Mouse (Mus musculus) liver, postnatal 0 days (tissue): ENCODE data around the gene Gmds. TPM values are rescaled to one million over a fixed set of nuclear protein-coding genes. Genes with fewer than 3 reads are reported as not detected.

Experiments
- ATAC-seq: fragments of 200-750 bp; cut with Nextera tagmentation; 2 replicates; pipeline ENCODE4 v1.8.0; 2017; ENCODE audit warnings: mild to moderate bottlenecking, moderate library complexity
- DNase-seq: peaks from one replicate; pipeline ENCODE4 v3.0.0-alpha.2; 2016
- H3K27ac ChIP-seq: fragments of 300-500 bp; sonication (generic); 2 replicates; pipeline ENCODE4 v1.5.1; 2014; ENCODE audit warnings: antibody characterized with exemption, moderate library complexity, mild to moderate bottlenecking, low read depth
- H3K27me3 ChIP-seq: fragments of 300-500 bp; sonication (generic); 2 replicates; pipeline ENCODE4 v1.6.1; 2014; ENCODE audit warnings: low read length, control low read depth, mixed read lengths; ENCODE audit not compliant: insufficient read depth
- H3K36me3 ChIP-seq: fragments of 300-500 bp; sonication (generic); replicated peaks from 2 replicates; pipeline ENCODE4 v1.6.1; 2014; ENCODE audit warnings: mild to moderate bottlenecking, control low read depth, low read length, moderate library complexity, mixed read lengths; ENCODE audit not compliant: insufficient read depth
- H3K4me1 ChIP-seq: fragments of 300-500 bp; sonication (generic); 2 replicates; pipeline ENCODE4 v1.6.1; 2014; ENCODE audit warnings: antibody characterized with exemption, mild to moderate bottlenecking, control low read depth; ENCODE audit not compliant: insufficient read depth
- H3K4me2 ChIP-seq: fragments of 300-500 bp; sonication (generic); 2 replicates; pipeline ENCODE4 v1.6.1; 2014; ENCODE audit warnings: low read depth, mild to moderate bottlenecking, low read length, moderate library complexity, mixed read lengths
- H3K4me3 ChIP-seq: fragments of 300-500 bp; sonication (generic); 2 replicates; pipeline ENCODE4 v1.5.1; 2014; ENCODE audit warnings: low read depth, low read length
- H3K9ac ChIP-seq: fragments of 300-500 bp; sonication (generic); replicated peaks from 2 replicates; pipeline ENCODE4 v1.6.1; 2014; ENCODE audit warnings: mild to moderate bottlenecking, moderate library complexity
- H3K9me3 ChIP-seq: fragments of 300-500 bp; sonication (generic); 2 replicates; pipeline ENCODE4 v1.6.1; 2016; ENCODE audit warnings: mild to moderate bottlenecking, control low read depth, low read length, mixed read lengths
- CTCF ChIP-seq: sonication (generic); IDR thresholded peaks from 2 replicates; pipeline ENCODE4 v1.5.1; 2016; ENCODE audit warnings: antibody characterized with exemption, low read depth
- EP300 ChIP-seq: IDR thresholded peaks from 2 replicates; pipeline ENCODE4 v1.6.1; 2016; ENCODE audit warnings: antibody characterized with exemption, low read depth, mild to moderate bottlenecking
- WGBS: fragments of 180-500 bp; shearing (Covaris S2); extraction: QIAGEN DNeasy Blood & Tissue Kit; methylation state at CpG from one replicate; pipeline ENCODE4 v1.1.7; 2014; ENCODE audit not compliant: insufficient replicate concordance; 5-methylcytosine and 5-hydroxymethylcytosine counted together
- polyA plus RNA-seq: library from polyadenylated mRNA; unstranded; fragments of >200 nt; fragmentation: Nextera tagmentation; extraction: Ambion mirVana; gene quantifications from 2 replicates; pipeline ENCODE4 v1.2.1, GENCODE M21; 2015

Gene Gmds
- polyA plus RNA-seq, 1 experiment from 2014 or later: 4.9 TPM

GRCm38 (mm10) chr13:31899392-31899791 is 439.1 kb downstream of the Gmds start:
- Histone ChIP-seq H3K9ac (no peak overlapping the region), H3K4me3 (no peak overlapping the region), H3K4me2 (no peak overlapping the region), H3K9me3 (no peaks in the 10 kb centered on the region), H3K4me1 (no peaks in the 10 kb centered on the region), H3K27me3 (no peaks in the 10 kb centered on the region), H3K36me3 (no peaks in the 10 kb centered on the region), H3K27ac (no peak overlapping the region)
- 76% methylated on average over 5 of the region's 5 CpGs for WGBS
- no peak for DNase-seq
- no peak for ATAC-seq
- no peak for TF ChIP-seq CTCF
- no peak for TF ChIP-seq EP300

GRCm38 (mm10) chr13:31897493-31897892 is 441.0 kb downstream of the Gmds start:
- TF ChIP-seq EP300 (no peak), CTCF (no peak)
- no peak for DNase-seq

GRCm38 (mm10) chr13:31894511-31894910 is 444.0 kb downstream of the Gmds start:
- no peak overlapping the region for H3K27ac ChIP-seq
- TF ChIP-seq EP300 (no peak), CTCF (no peak)
- H3K9me3 ChIP-seq: no peaks in the 10 kb centered on the region
- ATAC-seq (no peak), DNase-seq (no peak)
- H3K4me2 ChIP-seq: no peak overlapping the region
- no peak overlapping the region for H3K4me3 ChIP-seq
- no peaks in the 10 kb centered on the region for H3K4me1 ChIP-seq
- no peaks in the 10 kb centered on the region for H3K27me3 ChIP-seq
- H3K9ac ChIP-seq: no peak overlapping the region
- 78% methylated on average over 3 of the region's 3 CpGs for WGBS
- H3K36me3 ChIP-seq: no peaks in the 10 kb centered on the region

More at GRCm38 (mm10) chr13:31897493-31897892, 441.0 kb downstream of the Gmds start:
- WGBS: 77% methylated on average over 4 of the region's 4 CpGs
- Histone ChIP-seq H3K4me3 (no peak overlapping the region), H3K9ac (no peak overlapping the region), H3K27me3 (no peaks in the 10 kb centered on the region), H3K4me2 (no peak overlapping the region), H3K27ac (no peak overlapping the region), H3K9me3 (no peaks in the 10 kb centered on the region), H3K36me3 (no peaks in the 10 kb centered on the region), H3K4me1 (no peaks in the 10 kb centered on the region)
- no peak for ATAC-seq

GRCm38 (mm10) chr13:31892913-31893514 is 445.5 kb downstream of the Gmds start:
- ATAC-seq (no peak), DNase-seq (no peak)
- Histone ChIP-seq H3K9ac (no peak overlapping the region), H3K4me2 (no peak overlapping the region), H3K9me3 (no peaks in the 10 kb centered on the region), H3K4me1 (no peaks in the 10 kb centered on the region), H3K4me3 (no peak overlapping the region), H3K27me3 (no peaks in the 10 kb centered on the region), H3K27ac (no peak overlapping the region), H3K36me3 (no peaks in the 10 kb centered on the region)
- 71% methylated on average over 2 of the region's 2 CpGs for WGBS
- TF ChIP-seq EP300 (no peak), CTCF (no peak)

- H3K27ac ChIP-seq: no peak overlapping the region
- no peaks in the 10 kb centered on the region for H3K36me3 ChIP-seq
- H3K27me3 ChIP-seq: no peaks in the 10 kb centered on the region
- WGBS: 72% methylated on average over 3 of the region's 3 CpGs
- ATAC-seq (no peak), DNase-seq (no peak)
- no peak overlapping the region for H3K4me2 ChIP-seq
- no peaks in the 10 kb centered on the region for H3K9me3 ChIP-seq
- H3K4me3 ChIP-seq: no peak overlapping the region
- TF ChIP-seq EP300 (no peak), CTCF (no peak)
- H3K4me1 ChIP-seq: no peaks in the 10 kb centered on the region
- H3K9ac ChIP-seq: no peak overlapping the region
These were observed 450.0 kb downstream of the Gmds start for GRCm38 (mm10) chr13:31888500-31888899.

- H3K4me3 ChIP-seq: no peak overlapping the region
- TF ChIP-seq EP300 (no peak), CTCF (no peak)
- H3K27ac ChIP-seq: no peak overlapping the region
- ATAC-seq (no peak), DNase-seq (no peak)
- no peak overlapping the region for H3K4me2 ChIP-seq
- H3K9me3 ChIP-seq: no peaks in the 10 kb centered on the region
- no peak overlapping the region for H3K9ac ChIP-seq
- H3K4me1 ChIP-seq: no peaks in the 10 kb centered on the region
- no peaks in the 10 kb centered on the region for H3K27me3 ChIP-seq
- 82% methylated on average over 1 of the region's 1 CpGs for WGBS
- no peaks in the 10 kb centered on the region for H3K36me3 ChIP-seq
These were observed 452.8 kb downstream of the Gmds start for GRCm38 (mm10) chr13:31885769-31886168.
